Mouse (Mus musculus) limb, embryonic 12.5 days (tissue): ENCODE results near the gene Slc35a1. TPM values are rescaled to one million over a fixed set of nuclear protein-coding genes. Genes with fewer than 3 reads are reported as not detected.

Source experiments
- ATAC-seq: fragments of 200-750 bp; cut with Nextera tagmentation; 2 replicates; pipeline ENCODE4 v1.8.0; 2017; ENCODE audit warnings: low read depth, moderate TSS enrichment; ENCODE audit not compliant: insufficient number of reproducible peaks, insufficient read depth, low FRiP score, low TSS enrichment
- H3K27ac ChIP-seq: fragments of 300-500 bp; sonication (generic); 2 replicates; pipeline ENCODE4 v1.5.1; 2016; ENCODE audit warnings: mild to moderate bottlenecking, moderate library complexity
- H3K27me3 ChIP-seq: fragments of 300-500 bp; sonication (generic); 2 replicates; pipeline ENCODE4 v1.6.1; 2016; ENCODE audit warnings: mild to moderate bottlenecking, moderate library complexity
- H3K36me3 ChIP-seq: fragments of 300-500 bp; sonication (generic); 2 replicates; pipeline ENCODE4 v1.6.1; 2016; ENCODE audit warnings: mild to moderate bottlenecking, moderate library complexity
- H3K4me1 ChIP-seq: fragments of 300-500 bp; sonication (generic); replicated peaks from 2 replicates; pipeline ENCODE4 v1.6.1; 2016
- H3K4me2 ChIP-seq: fragments of 300-500 bp; sonication (generic); 2 replicates; pipeline ENCODE4 v1.6.1; 2016; ENCODE audit warnings: mild to moderate bottlenecking, moderate library complexity
- H3K4me3 ChIP-seq: fragments of 300-500 bp; sonication (generic); replicated peaks from 2 replicates; pipeline ENCODE4 v1.5.1; 2016; ENCODE audit warnings: mild to moderate bottlenecking
- H3K9ac ChIP-seq: fragments of 300-500 bp; sonication (generic); replicated peaks from 2 replicates; pipeline ENCODE4 v1.6.1; 2016; ENCODE audit warnings: mild to moderate bottlenecking, moderate library complexity
- H3K9me3 ChIP-seq: fragments of 300-500 bp; sonication (generic); 2 replicates; pipeline ENCODE4 v1.6.1; 2016; ENCODE audit warnings: mild to moderate bottlenecking, moderate library complexity
- WGBS: fragments of 180-500 bp; shearing (Covaris S2); methylation state at CpG from one replicate; pipeline ENCODE4 v1.1.7; 2016; 5-methylcytosine and 5-hydroxymethylcytosine counted together
- polyA plus RNA-seq: library from polyadenylated mRNA; unstranded; fragments of >200 nt; fragmentation: Nextera tagmentation; extraction: Ambion mirVana; gene quantifications from 2 replicates; pipeline ENCODE4 v1.2.1, GENCODE M21; 2016

Slc35a1 gene
- polyA plus RNA-seq, 1 experiment from 2014 or later: 46.6 TPM

DNA sequence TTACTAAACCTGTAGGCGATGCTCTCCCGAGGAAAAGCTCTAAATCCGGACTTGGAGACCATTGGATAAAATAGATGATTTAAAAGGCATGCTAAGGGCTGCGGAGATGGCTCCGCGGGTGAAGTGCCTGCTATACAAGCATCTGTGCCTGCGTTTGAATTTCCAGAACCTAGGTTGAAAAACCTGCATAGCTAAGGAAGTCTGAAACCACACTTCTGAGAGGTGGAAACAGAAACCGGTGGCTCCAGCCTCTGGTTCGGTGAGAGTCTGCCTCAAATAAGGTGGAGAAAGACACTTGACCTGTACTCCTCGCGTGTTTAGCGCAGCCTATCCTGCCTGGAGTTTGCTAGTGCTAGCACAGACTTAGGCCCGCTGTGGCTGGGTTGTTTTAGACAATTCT, 71.9 kb downstream of the Slc35a1 start:
- Histone ChIP-seq H3K9me3 (no peaks in the 10 kb centered on the region), H3K4me1 (peaks cover 22% of the 10 kb centered on the region), H3K9ac (peak overlapping the region; percentile 85), H3K4me3 (peak overlapping the region; percentile 73), H3K36me3 (peaks cover 5% of the 10 kb centered on the region; the same call in 1 of the 2 replicates), H3K4me2 (peak overlapping the region; percentile 79), H3K27ac (no peak overlapping the region; the same call in 1 of the 2 replicates), H3K27me3 (no peaks in the 10 kb centered on the region)
- 3% methylated on average over 13 of the region's 13 CpGs for WGBS
- no peak for ATAC-seq

GRCm38 (mm10) chr4:34614630-34615094, 72.6 kb downstream of the Slc35a1 start, which contains the start of the genes Orc3 and Rars2:
Gene Orc3, minus strand, starts transcription at chr4:34614944.
Gene Rars2, plus strand, starts transcription at chr4:34614957.
- H3K9ac ChIP-seq: peak within 1 kb of the TSS; percentile 85
- no peaks in the 10 kb centered on the region for H3K27me3 ChIP-seq
- H3K4me3 ChIP-seq: peak within 1 kb of the TSS; percentile 73
- peaks cover 22% of the 10 kb centered on the region for H3K4me1 ChIP-seq
- ATAC-seq: peak; percentile 96
- H3K27ac ChIP-seq: peak within 1 kb of the TSS; percentile 90
- no peaks in the 10 kb centered on the region for H3K9me3 ChIP-seq
- H3K36me3 ChIP-seq: peaks cover 8% of the 10 kb centered on the region
- peak within 1 kb of the TSS; percentile 79 for H3K4me2 ChIP-seq
- under 1% methylated on average over 42 of the region's 42 CpGs for WGBS

GRCm38 (mm10) chr4:34613571-34614145, 73.6 kb downstream of the Slc35a1 start:
- Histone ChIP-seq H3K4me3 (peak overlapping the region; percentile 73), H3K9me3 (no peaks in the 10 kb centered on the region), H3K4me2 (peak overlapping the region; percentile 79), H3K9ac (peak overlapping the region; percentile 85), H3K27ac (0 out of 2 replicates have a peak overlapping the region, but pooled peaks have one; percentile 13), H3K36me3 (peaks cover 15% of the 10 kb centered on the region), H3K4me1 (peaks cover 22% of the 10 kb centered on the region), H3K27me3 (no peaks in the 10 kb centered on the region)
- no peak for ATAC-seq
- 61% methylated on average over 6 of the region's 6 CpGs for WGBS

Other genes with a start within 250 kb of the Slc35a1 start
- 90.2 and 101 TPM in 2 replicates for gene Akirin2, start 136.5 kb downstream of the Slc35a1 start, polyA plus RNA-seq
- 105 and 109 TPM in 2 replicates for gene Orc3, start 72.5 kb downstream of the Slc35a1 start, polyA plus RNA-seq
- gene Rars2, start 72.5 kb downstream of the Slc35a1 start, polyA plus RNA-seq: 70.1 and 71.6 TPM in 2 replicates
- gene Cfap206, start 42.8 kb upstream of the Slc35a1 start, polyA plus RNA-seq: 0.20 and 0.26 TPM in 2 replicates
- not detected in 2 replicates for gene Gm136, start 68.8 kb upstream of the Slc35a1 start, polyA plus RNA-seq
- 44.7 and 45.9 TPM in 2 replicates for gene Smim8, start 91.0 kb upstream of the Slc35a1 start, polyA plus RNA-seq
- gene Zfp292, start 195.5 kb upstream of the Slc35a1 start, polyA plus RNA-seq: 31.1 and 31.7 TPM in 2 replicates
- not detected in 2 replicates for gene Cga, start 206.3 kb upstream of the Slc35a1 start, polyA plus RNA-seq